Mouse (Mus musculus) ES-Bruce4 (cell line): ENCODE measurements at regions not wholly inside any gene's neighbourhood (a gene's known extent, or its start where the extent isn't known, plus 50 kb on each side); places are given as distances from the start of the nearest gene placed in this dataset.

Experiments used
- H3K27ac ChIP-seq: 2 replicates; pipeline ENCODE4 v1.5.1; 2012; ENCODE audit warnings: low read length, inconsistent platforms; ENCODE audit not compliant: insufficient read depth
- H3K27me3 ChIP-seq: 2 replicates; pipeline ENCODE4 v1.6.1; 2012; ENCODE audit warnings: mild to moderate bottlenecking, low read length, inconsistent platforms; ENCODE audit not compliant: control insufficient read depth, poor library complexity, insufficient read depth, severe bottlenecking
- H3K36me3 ChIP-seq: 2 replicates; pipeline ENCODE4 v1.6.1; 2012; ENCODE audit warnings: inconsistent platforms, mild to moderate bottlenecking, low read length, moderate library complexity; ENCODE audit not compliant: control insufficient read depth, poor library complexity, insufficient read depth, severe bottlenecking
- H3K4me1 ChIP-seq: one replicate; pipeline ENCODE4 v1.8.1; 2011; ENCODE audit warnings: low read length; ENCODE audit not compliant: control insufficient read depth, insufficient read depth
- H3K4me3 ChIP-seq: 2 replicates; pipeline ENCODE4 v1.5.1; 2011; ENCODE audit warnings: low read depth, mild to moderate bottlenecking, low read length
- H3K9ac ChIP-seq: 2 replicates; pipeline ENCODE4 v1.6.1; 2012; ENCODE audit warnings: low read depth, mild to moderate bottlenecking, inconsistent platforms; ENCODE audit not compliant: poor library complexity, severe bottlenecking
- H3K9me3 ChIP-seq: replicated peaks from 2 replicates; pipeline ENCODE4 v1.6.1; 2012; ENCODE audit warnings: mild to moderate bottlenecking, low read length, inconsistent platforms; ENCODE audit not compliant: control insufficient read depth, poor library complexity, insufficient read depth, severe bottlenecking
- CTCF ChIP-seq: IDR thresholded peaks from one replicate; pipeline ENCODE4 v1.8.1; 2011; ENCODE audit warnings: low read depth, low read length
- EP300 ChIP-seq: IDR thresholded peaks from 2 replicates; pipeline ENCODE4 v1.6.1; 2011; ENCODE audit warnings: low read depth, low read length; ENCODE audit not compliant: insufficient read depth
- POLR2A ChIP-seq: IDR thresholded peaks from one replicate; pipeline ENCODE4 v1.8.1; 2011; ENCODE audit warnings: low read length; ENCODE audit not compliant: insufficient read depth

DNA sequence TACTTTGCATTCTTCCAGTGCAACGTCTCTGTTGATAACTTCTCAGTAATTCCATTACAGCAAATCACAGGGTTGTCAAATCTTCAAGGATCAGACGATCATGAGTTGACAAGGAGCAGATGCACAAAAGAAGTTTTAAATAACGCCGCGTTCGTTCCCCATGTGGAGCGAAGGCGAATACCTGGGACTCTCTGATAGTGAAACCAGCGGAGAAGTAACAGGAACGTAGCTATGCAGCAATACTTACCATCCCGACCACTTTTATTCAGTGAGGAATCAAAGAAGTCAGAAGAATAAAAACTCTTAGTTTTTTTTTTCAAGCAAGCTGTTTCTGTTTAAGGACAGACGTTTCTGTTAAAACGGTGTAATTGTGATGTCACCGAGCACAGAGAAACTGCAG, 441.6 kb downstream of the Gtdc1 start:
- H3K9me3 ChIP-seq = peaks cover 22% of the 10 kb centered on the region
- TF ChIP-seq CTCF (no peak), EP300 (no peak), POLR2A (no peak)
- no peak overlapping the region for H3K9ac ChIP-seq
- no peaks in the 10 kb centered on the region for H3K27me3 ChIP-seq
- H3K4me1 ChIP-seq = no peaks in the 10 kb centered on the region
- H3K36me3 ChIP-seq = no peaks in the 10 kb centered on the region
- no peak overlapping the region for H3K27ac ChIP-seq
- no peak overlapping the region for H3K4me3 ChIP-seq

DNA sequence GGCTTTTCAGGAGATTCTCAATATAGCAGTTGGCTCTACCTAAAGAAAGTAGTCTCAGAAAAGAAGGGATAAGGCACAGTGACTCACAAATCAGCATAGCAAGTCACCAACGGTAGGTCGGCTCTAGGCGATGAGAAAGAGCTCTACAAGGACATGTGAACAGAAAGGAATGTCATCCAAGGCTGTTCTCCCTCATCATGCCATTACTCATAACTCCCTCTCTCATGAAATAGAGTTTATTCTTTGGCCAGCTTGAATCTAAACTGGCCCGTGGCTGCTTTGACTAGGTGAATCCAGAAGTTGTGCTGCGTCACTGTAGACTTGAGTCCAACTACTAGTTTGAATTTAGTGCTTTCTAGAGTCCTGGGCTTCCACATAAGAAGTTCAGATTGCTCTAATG, 447.7 kb downstream of the Gtdc1 start:
- H3K27me3 ChIP-seq = no peaks in the 10 kb centered on the region
- TF ChIP-seq EP300 = no peak
- TF ChIP-seq POLR2A = no peak
- no peak for TF ChIP-seq CTCF
- H3K27ac ChIP-seq = no peak overlapping the region
- H3K4me3 ChIP-seq = no peak overlapping the region
- H3K36me3 ChIP-seq = no peaks in the 10 kb centered on the region
- no peaks in the 10 kb centered on the region for H3K4me1 ChIP-seq
- H3K9me3 ChIP-seq = peaks cover 23% of the 10 kb centered on the region
- H3K9ac ChIP-seq = no peak overlapping the region

DNA sequence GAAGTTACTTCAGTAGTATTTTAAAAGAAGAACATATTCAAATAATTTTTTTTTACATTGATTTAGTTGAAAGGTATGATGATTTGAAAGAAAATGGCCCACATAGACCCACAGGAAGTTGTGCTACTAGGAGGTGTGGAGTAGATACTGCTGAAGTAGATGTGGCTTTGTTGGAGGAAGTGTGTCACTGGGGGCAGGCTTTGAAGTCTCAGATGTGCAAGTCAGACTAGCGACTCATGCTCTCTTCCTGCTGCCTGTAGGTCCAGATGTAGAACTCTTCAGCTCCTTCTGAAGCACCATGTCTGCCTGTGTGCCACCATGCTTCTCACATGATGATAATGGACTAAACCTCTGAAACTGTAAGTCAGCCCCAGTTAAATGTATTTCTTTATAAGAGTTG, 452.0 kb downstream of the Gtdc1 start:
- no peaks in the 10 kb centered on the region for H3K27me3 ChIP-seq
- TF ChIP-seq CTCF = no peak
- no peak for TF ChIP-seq EP300
- no peak for TF ChIP-seq POLR2A

DNA sequence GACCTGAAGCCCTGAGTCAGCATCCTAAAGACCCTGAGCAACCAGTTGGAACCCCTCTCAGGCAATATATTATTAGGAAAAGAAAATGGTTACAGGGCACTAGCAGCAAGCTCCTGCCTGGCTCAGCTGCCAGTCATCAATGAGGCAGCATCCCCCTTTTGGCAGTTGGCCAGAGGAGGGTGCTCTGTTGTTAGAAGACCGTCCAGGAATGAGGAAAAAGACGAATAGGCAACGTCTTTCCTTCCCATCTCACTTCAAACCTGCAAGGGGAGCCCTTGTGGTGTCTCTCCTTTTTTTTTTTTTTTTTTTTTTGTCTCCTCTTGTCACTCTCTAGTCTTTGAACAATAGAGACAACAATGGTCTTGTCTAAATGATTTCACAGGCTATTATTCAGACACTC, 452.8 kb downstream of the Gtdc1 start:
- TF ChIP-seq EP300 (no peak), CTCF (peak; percentile 53)
- no peak overlapping the region for H3K27ac ChIP-seq
- H3K27me3 ChIP-seq = no peaks in the 10 kb centered on the region
- H3K36me3 ChIP-seq = no peaks in the 10 kb centered on the region
- peaks cover 3% of the 10 kb centered on the region; the same call in 1 of the 2 replicates for H3K9me3 ChIP-seq
- no peaks in the 10 kb centered on the region for H3K4me1 ChIP-seq
- no peak overlapping the region for H3K9ac ChIP-seq
- H3K4me3 ChIP-seq = no peak overlapping the region

More for the DNA sequence above, 452.0 kb downstream of the Gtdc1 start:
- H3K9me3 ChIP-seq = peaks cover 5% of the 10 kb centered on the region; the same call in 1 of the 2 replicates
- H3K4me1 ChIP-seq = no peaks in the 10 kb centered on the region
- no peak overlapping the region for H3K27ac ChIP-seq
- no peak overlapping the region for H3K9ac ChIP-seq
- H3K4me3 ChIP-seq = no peak overlapping the region
- H3K36me3 ChIP-seq = no peaks in the 10 kb centered on the region

DNA sequence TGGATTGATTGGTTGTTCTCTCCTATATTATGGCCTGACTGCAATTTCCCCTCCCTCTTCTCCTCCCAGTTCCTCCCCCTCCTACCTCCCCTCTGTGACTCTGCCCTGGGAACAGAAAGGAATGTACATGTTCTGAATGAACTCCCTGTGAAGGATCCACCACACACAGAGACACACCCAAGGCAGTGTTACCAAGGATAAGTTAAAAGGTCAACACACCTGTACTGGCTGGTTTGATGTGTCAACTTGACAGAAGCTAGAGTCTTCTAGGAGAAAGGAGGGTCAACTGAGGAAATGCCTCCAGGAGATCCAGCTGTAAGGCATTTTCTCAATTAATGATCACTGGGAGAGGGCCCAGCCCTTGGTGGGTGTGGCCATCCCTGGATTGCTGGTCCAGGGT, 456.1 kb downstream of the Gtdc1 start:
- Histone ChIP-seq H3K4me1 (no peaks in the 10 kb centered on the region), H3K27me3 (no peaks in the 10 kb centered on the region), H3K4me3 (no peak overlapping the region), H3K9me3 (no peaks in the 10 kb centered on the region), H3K36me3 (no peaks in the 10 kb centered on the region), H3K9ac (no peak overlapping the region), H3K27ac (no peak overlapping the region)
- TF ChIP-seq CTCF (no peak), EP300 (no peak), POLR2A (no peak)

DNA sequence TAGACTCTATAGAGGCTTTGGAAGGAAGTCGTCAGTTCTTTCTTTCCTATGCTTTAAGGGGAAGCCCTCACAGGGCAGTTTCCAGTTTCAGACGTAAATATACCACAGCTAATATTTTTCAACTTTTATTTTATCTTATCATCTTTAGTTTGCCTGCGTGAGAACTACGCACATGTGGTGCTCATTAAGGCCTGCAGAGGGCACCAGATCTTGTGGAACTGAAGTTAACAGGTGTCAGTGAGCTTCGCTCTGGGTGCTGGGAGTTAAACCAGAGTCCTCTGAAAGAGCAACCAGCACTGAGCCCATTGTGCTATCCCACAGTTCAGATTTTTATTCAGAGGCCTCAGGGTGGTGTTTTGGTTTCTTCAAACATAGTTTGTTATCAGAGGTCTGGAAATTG, 456.5 kb downstream of the Gtdc1 start:
- no peaks in the 10 kb centered on the region for H3K9me3 ChIP-seq
- no peaks in the 10 kb centered on the region for H3K36me3 ChIP-seq
- no peak overlapping the region for H3K4me3 ChIP-seq
- H3K27me3 ChIP-seq = no peaks in the 10 kb centered on the region
- H3K27ac ChIP-seq = no peak overlapping the region
- H3K9ac ChIP-seq = no peak overlapping the region
- TF ChIP-seq EP300 (no peak), CTCF (peak; percentile 23)
- no peaks in the 10 kb centered on the region for H3K4me1 ChIP-seq

DNA sequence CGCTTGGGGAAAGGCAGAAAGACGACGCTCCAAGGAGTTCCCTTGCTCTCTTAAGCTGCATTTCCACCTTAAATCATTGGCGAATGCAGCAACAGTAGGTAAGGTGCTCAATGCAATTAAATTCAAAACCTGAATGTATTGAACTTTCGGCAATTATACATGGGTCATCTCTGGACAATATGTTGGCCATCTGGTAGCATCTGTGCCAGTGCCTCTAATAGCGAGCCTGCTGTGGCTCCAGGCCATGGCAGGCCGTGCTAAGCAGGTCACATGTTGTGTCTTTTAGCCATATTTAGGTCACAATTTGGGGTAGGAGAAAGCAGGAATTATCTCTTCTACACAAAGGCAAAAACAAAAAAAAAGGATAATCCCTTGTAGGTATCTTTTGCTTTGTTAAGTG, 462.8 kb downstream of the Gtdc1 start:
- no peak overlapping the region for H3K4me3 ChIP-seq
- no peaks in the 10 kb centered on the region for H3K9me3 ChIP-seq
- H3K36me3 ChIP-seq = no peaks in the 10 kb centered on the region
- TF ChIP-seq EP300 (no peak), POLR2A (no peak), CTCF (no peak)
- H3K9ac ChIP-seq = no peak overlapping the region
- no peaks in the 10 kb centered on the region for H3K27me3 ChIP-seq
- H3K27ac ChIP-seq = no peak overlapping the region
- H3K4me1 ChIP-seq = no peaks in the 10 kb centered on the region
